In the genomic region with DNA sequence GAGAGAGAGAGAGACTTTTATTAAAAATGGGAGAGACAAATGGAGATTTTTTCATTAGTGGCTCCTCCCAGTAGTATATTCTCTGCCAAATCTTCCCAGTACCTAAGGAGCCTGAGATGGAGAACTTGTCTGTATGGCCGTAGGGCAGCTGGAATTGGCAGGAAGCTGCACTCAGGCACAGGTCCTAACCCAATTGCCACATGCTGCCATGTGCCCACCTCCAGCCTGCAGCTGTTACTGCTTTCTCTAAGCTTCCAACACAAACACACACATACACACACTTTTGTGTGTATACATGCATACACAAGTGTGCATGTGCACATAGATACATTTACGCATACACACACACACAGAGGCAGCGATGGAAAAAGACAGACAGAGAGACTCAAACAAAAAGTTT, we compare ENCODE assay signal across 22 mouse cellular contexts. TPM values are rescaled to one million over a fixed set of nuclear protein-coding genes. Genes with fewer than 3 reads are reported as not detected.
DNase-seq lines count a peak whose midpoint lies in the region; ATAC-seq and TF ChIP-seq lines count a peak whose summit lies in the region.
"Had no signal": no experiment of that assay in that cellular context is flagged by ENCODE, and none has a peak within 500 bp of the region (broad histone marks: within the 10 kb centered on the region; RNA-seq: fewer than 3 reads in every experiment).

No protein-coding gene starts in this region.

- no peak for TF ChIP-seq CTCF in liver, postnatal 0 days (IDR thresholded peaks at IDR 0.05; ENCODE audit: low read depth)

- no peaks in the 10 kb centered on the region for H3K27me3 ChIP-seq in intestine, embryonic 14.5 days (replicated peaks; ENCODE audit: control insufficient read depth, insufficient read depth, low read length)
- H3K27me3 ChIP-seq in intestine, embryonic 15.5 days (replicated peaks), result no peaks in the 10 kb centered on the region
- no peaks in the 10 kb centered on the region for H3K27me3 ChIP-seq in liver, postnatal 0 days (ENCODE audit: insufficient read depth, low read length)
- H3K27me3 ChIP-seq: embryonic facial prominence, embryonic 13.5 days; embryonic facial prominence, embryonic 15.5 days; forebrain, embryonic 13.5 days; forebrain, embryonic 15.5 days had no signal

- no peak for TF ChIP-seq EP300 in liver, postnatal 0 days (IDR thresholded peaks at IDR 0.05; ENCODE audit: low read depth)

- no peak overlapping the region for H3K4me3 ChIP-seq in intestine, embryonic 14.5 days (ENCODE audit: low read depth, low read length)
- no peak overlapping the region for H3K4me3 ChIP-seq in intestine, embryonic 15.5 days (replicated peaks)
- H3K4me3 ChIP-seq in liver, postnatal 0 days (ENCODE audit: low read depth, low read length), result no peak overlapping the region
- H3K4me3 ChIP-seq: embryonic facial prominence, embryonic 13.5 days; embryonic facial prominence, embryonic 15.5 days; erythroblast, embryonic 14.5 days; forebrain, embryonic 13.5 days; forebrain, embryonic 15.5 days had no signal

- H3K9me3 ChIP-seq in intestine, embryonic 14.5 days (ENCODE audit: control insufficient read depth, low read length), result no peaks in the 10 kb centered on the region
- no peaks in the 10 kb centered on the region for H3K9me3 ChIP-seq in intestine, embryonic 15.5 days
- H3K9me3 ChIP-seq in liver, postnatal 0 days (ENCODE audit: low read length), result no peaks in the 10 kb centered on the region
- H3K9me3 ChIP-seq: embryonic facial prominence, embryonic 13.5 days; embryonic facial prominence, embryonic 15.5 days; forebrain, embryonic 13.5 days; forebrain, embryonic 15.5 days had no signal

- H3K36me3 ChIP-seq in intestine, embryonic 14.5 days (ENCODE audit: control insufficient read depth, insufficient read depth, low read length), result no peaks in the 10 kb centered on the region
- no peaks in the 10 kb centered on the region for H3K36me3 ChIP-seq in intestine, embryonic 15.5 days
- no peaks in the 10 kb centered on the region for H3K36me3 ChIP-seq in liver, postnatal 0 days (replicated peaks; ENCODE audit: insufficient read depth, low read length)
- H3K36me3 ChIP-seq: embryonic facial prominence, embryonic 13.5 days; embryonic facial prominence, embryonic 15.5 days; forebrain, embryonic 15.5 days had no signal

- no peak for ATAC-seq in intestine, embryonic 14.5 days (replicated peaks; ENCODE audit: low FRiP score, low TSS enrichment, low read depth)
- ATAC-seq in intestine, embryonic 15.5 days, result no peak
- no peak for ATAC-seq in liver, postnatal 0 days
- ATAC-seq: forebrain, embryonic 13.5 days; forebrain, embryonic 15.5 days; forebrain, postnatal 0 days had no signal

- WGBS in intestine, embryonic 14.5 days, result 77% methylated on average over 3 of the region's 3 CpGs
- WGBS in intestine, embryonic 15.5 days, result 81% methylated on average over 3 of the region's 3 CpGs
- 84% methylated on average over 3 of the region's 3 CpGs for WGBS in liver, postnatal 0 days (ENCODE audit: insufficient replicate concordance)

- H3K27ac ChIP-seq in intestine, embryonic 14.5 days (ENCODE audit: low read depth), result no peak overlapping the region
- H3K27ac ChIP-seq in intestine, embryonic 15.5 days, result no peak overlapping the region
- H3K27ac ChIP-seq in liver, postnatal 0 days (ENCODE audit: low read depth), result no peak overlapping the region
- H3K27ac ChIP-seq: embryonic facial prominence, embryonic 13.5 days; embryonic facial prominence, embryonic 15.5 days; forebrain, embryonic 13.5 days; forebrain, embryonic 15.5 days had no signal

- H3K9ac ChIP-seq in intestine, embryonic 14.5 days (ENCODE audit: low read length), result no peak overlapping the region
- no peak overlapping the region for H3K9ac ChIP-seq in intestine, embryonic 15.5 days
- H3K9ac ChIP-seq in liver, postnatal 0 days (replicated peaks), result no peak overlapping the region
- H3K9ac ChIP-seq: embryonic facial prominence, embryonic 13.5 days; embryonic facial prominence, embryonic 15.5 days; forebrain, embryonic 13.5 days; forebrain, embryonic 15.5 days; forebrain, postnatal 0 days had no signal

- no peaks in the 10 kb centered on the region for H3K4me1 ChIP-seq in intestine, embryonic 14.5 days (replicated peaks; ENCODE audit: control insufficient read depth, insufficient read depth, low read length)
- H3K4me1 ChIP-seq in intestine, embryonic 15.5 days (replicated peaks), result 0 out of 2 replicates have a peak, but pooled peaks cover 1% of the 10 kb centered on the region
- H3K4me1 ChIP-seq in liver, postnatal 0 days (ENCODE audit: insufficient read depth), result no peaks in the 10 kb centered on the region
- H3K4me1 ChIP-seq: embryonic facial prominence, embryonic 15.5 days had no signal

- H3K4me2 ChIP-seq in intestine, embryonic 14.5 days (ENCODE audit: low read length), result no peak overlapping the region
- H3K4me2 ChIP-seq in intestine, embryonic 15.5 days (replicated peaks), result no peak overlapping the region
- no peak overlapping the region for H3K4me2 ChIP-seq in liver, postnatal 0 days (ENCODE audit: low read depth, low read length)
- H3K4me2 ChIP-seq: embryonic facial prominence, embryonic 13.5 days; embryonic facial prominence, embryonic 15.5 days; forebrain, embryonic 13.5 days; forebrain, embryonic 15.5 days had no signal

- DNase-seq in intestine, embryonic 14.5 days (ENCODE audit: low spot score), result peak; percentile 32
- peak; percentile 4 for DNase-seq in liver, postnatal 0 days
- no peak for DNase-seq in liver
- peak; percentile 66 for DNase-seq in gonadal fat pad, adult 2 months (ENCODE audit: low read depth)
- no peak for DNase-seq in thymus, postnatal 25 days
- DNase-seq: adrenal gland, adult 2 months; adrenal gland, postnatal 10 days; adrenal gland, postnatal 25 days; cerebellum, adult 11 months; cerebellum, adult 18-20 months; cerebellum, adult 8-10 months; cerebellum, adult 9-11 months; cerebellum, postnatal 14 days; cerebellum, postnatal 36 days; embryo, embryonic 11 days; forebrain, postnatal 0 days had no signal

RNA-seq across cellular contexts. Expression of a gene that starts 56.5 kb away (rescaled TPM):
- polyA plus RNA-seq in intestine, embryonic 14.5 days (2014; fragmentation: Nextera tagmentation; extraction: Ambion mirVana), result 4.0 and 5.3 TPM in 2 replicates
- polyA plus RNA-seq in intestine, embryonic 15.5 days (2015; fragmentation: Nextera tagmentation; extraction: Ambion mirVana), result 7.5 and 8.4 TPM in 2 replicates
- polyA plus RNA-seq in liver, postnatal 0 days (2015; fragmentation: Nextera tagmentation; extraction: Ambion mirVana), result 5.5 and 5.6 TPM in 2 replicates
- 3.7 and 7.9 TPM in 2 replicates for polyA plus RNA-seq in gonadal fat pad, adult 2 months (2012; rRNA removed)

Comparison
In these comparisons a context has a peak if more than half of its experiments do, and no peak if none do; other contexts are left out.
1. DNase-seq: peak in intestine, embryonic 14.5 days (single experiment), liver, postnatal 0 days (single experiment) and gonadal fat pad, adult 2 months (single experiment); none in liver (single experiment) and thymus, postnatal 25 days (single experiment).